8 mouse cellular contexts compared by ENCODE assay signal in genomic region chr1:64616531-64616880, GRCm38 (mm10). TPM values are rescaled to one million over a fixed set of nuclear protein-coding genes. Genes with fewer than 3 reads are reported as not detected.
DNase-seq lines count a peak whose midpoint lies in the region; ATAC-seq and TF ChIP-seq lines count a peak whose summit lies in the region.

No protein-coding gene starts in this region.

- H3K9ac ChIP-seq in heart, adult 2 months (ENCODE audit: low read depth, low read length), result peak overlapping the region; percentile 86
- H3K9ac ChIP-seq in forebrain, embryonic 16.5 days (replicated peaks; ENCODE audit: low read depth, low read length), result peak overlapping the region; percentile 99
- H3K9ac ChIP-seq in liver, embryonic 15.5 days, result peak overlapping the region; percentile 87

- no peak for TF ChIP-seq EP300 in heart, adult 2 months (IDR thresholded peaks at IDR 0.05; ENCODE audit: insufficient read depth, low read depth, low read length)

- no peaks in the 10 kb centered on the region for H3K27me3 ChIP-seq in heart, adult 2 months (ENCODE audit: control insufficient read depth, insufficient read depth, low read length)
- H3K27me3 ChIP-seq in E14TG2a.4 (ENCODE audit: insufficient read depth, low read length), result no peaks in the 10 kb centered on the region
- no peaks in the 10 kb centered on the region for H3K27me3 ChIP-seq in forebrain, embryonic 16.5 days (replicated peaks; ENCODE audit: control insufficient read depth, insufficient read depth, low read length)
- no peaks in the 10 kb centered on the region for H3K27me3 ChIP-seq in liver, embryonic 15.5 days

- H3K36me3 ChIP-seq in heart, adult 2 months (ENCODE audit: control insufficient read depth, insufficient read depth, low read length), result no peaks in the 10 kb centered on the region
- peaks cover 36% of the 10 kb centered on the region for H3K36me3 ChIP-seq in E14TG2a.4 (ENCODE audit: insufficient read depth, low read length)
- H3K36me3 ChIP-seq in forebrain, embryonic 16.5 days (ENCODE audit: control insufficient read depth, insufficient read depth), result 0 out of 2 replicates have a peak, but pooled peaks cover 2% of the 10 kb centered on the region
- no peaks in the 10 kb centered on the region; the same call in 1 of the 2 replicates for H3K36me3 ChIP-seq in liver, embryonic 15.5 days (replicated peaks)

- ATAC-seq in forebrain, embryonic 16.5 days, result peak; percentile 7; the same call in 1 of the 2 replicates
- peak; percentile 26 for ATAC-seq in liver, embryonic 15.5 days (ENCODE audit: insufficient read depth)

- peak overlapping the region; percentile 97 for H3K27ac ChIP-seq in heart, adult 2 months
- H3K27ac ChIP-seq in forebrain, embryonic 16.5 days (ENCODE audit: low read length), result peak overlapping the region; percentile 98
- peak overlapping the region; percentile 94 for H3K27ac ChIP-seq in liver, embryonic 15.5 days (replicated peaks)

- TF ChIP-seq POLR2A in heart, adult 2 months (IDR thresholded peaks at IDR 0.05; ENCODE audit: insufficient read depth, low read depth, low read length), result no peak

- H3K4me3 ChIP-seq in heart, adult 2 months, result peak overlapping the region; percentile 81
- peak overlapping the region; percentile 95 for H3K4me3 ChIP-seq in E14TG2a.4 (replicated peaks; ENCODE audit: low read length)
- peak overlapping the region; percentile 92 for H3K4me3 ChIP-seq in forebrain, embryonic 16.5 days (replicated peaks; ENCODE audit: low read length)
- H3K4me3 ChIP-seq in liver, embryonic 15.5 days (replicated peaks), result peak overlapping the region; percentile 91

- H3K4me2 ChIP-seq in forebrain, embryonic 16.5 days (ENCODE audit: low read length), result peak overlapping the region; percentile 65
- H3K4me2 ChIP-seq in liver, embryonic 15.5 days, result peak overlapping the region; percentile 98

- no peaks in the 10 kb centered on the region for H3K79me2 ChIP-seq in heart, adult 2 months (replicated peaks; ENCODE audit: control insufficient read depth, insufficient read depth, low read length)

- intact Hi-C loops in heart, adult 2 months (cut with DNase I), result loop anchor here (5.0 kb wide), 4 partner anchors 76 to 371 kb away; partner anchors contain the start of genes Ccnyl1 and Creb1
- intact Hi-C loops in heart, postnatal 14 days (cut with DNase I), result loop anchor here (5.0 to 10.0 kb wide), 5 partner anchors 76 to 952 kb away; partner anchors contain the start of genes Ccnyl1 and Creb1

- DNase-seq in heart, adult 2 months, result no peak
- no peak for DNase-seq in heart, postnatal 14 days
- no peak for DNase-seq in Muller cell, postnatal 12 days (ENCODE audit: inconsistent ontology term)
- DNase-seq in testis, postnatal 14 days (ENCODE audit: low spot score), result no peak
- DNase-seq in frontal cortex, postnatal 14 days (ENCODE audit: low spot score in 2 of 2), result no peak

- no peak for TF ChIP-seq CTCF in heart, adult 2 months (IDR thresholded peaks at IDR 0.05)
- TF ChIP-seq CTCF in E14TG2a.4 (conservative IDR thresholded peaks at IDR 0.05; ENCODE audit: low read length), result no peak

- no peaks in the 10 kb centered on the region for H3K9me3 ChIP-seq in E14TG2a.4 (ENCODE audit: low read length)
- H3K9me3 ChIP-seq in forebrain, embryonic 16.5 days (ENCODE audit: control insufficient read depth, low read length), result no peaks in the 10 kb centered on the region
- no peaks in the 10 kb centered on the region for H3K9me3 ChIP-seq in liver, embryonic 15.5 days (replicated peaks)

- H3K4me1 ChIP-seq in heart, adult 2 months (ENCODE audit: control insufficient read depth, insufficient read depth, low read length), result peaks cover 1% of the 10 kb centered on the region; the same call in 1 of the 2 replicates
- H3K4me1 ChIP-seq in E14TG2a.4 (replicated peaks; ENCODE audit: low read depth, low read length), result peaks cover 27% of the 10 kb centered on the region
- peaks cover 20% of the 10 kb centered on the region for H3K4me1 ChIP-seq in forebrain, embryonic 16.5 days (replicated peaks; ENCODE audit: control insufficient read depth, insufficient read depth, low read length)
- H3K4me1 ChIP-seq in liver, embryonic 15.5 days (replicated peaks), result peaks cover 22% of the 10 kb centered on the region

- 1% methylated on average over 8 of the region's 8 CpGs for WGBS in heart, adult 2 months
- WGBS in forebrain, embryonic 16.5 days, result 2% methylated on average over 8 of the region's 8 CpGs
- 12% methylated on average over 8 of the region's 8 CpGs for WGBS in liver, embryonic 15.5 days (ENCODE audit: insufficient replicate concordance)

RNA-seq across cellular contexts. Expression of gene Mettl21a, which starts 0.5 kb away (rescaled TPM):
- total RNA-seq in heart, adult 2 months (2021), result 1 to 10 TPM; 7.0 to 8.2 TPM
- polyA plus RNA-seq in heart, adult 2 months (2012; rRNA removed), result 5.0 and 8.0 TPM in 2 replicates
- 1 to 10 TPM; 6.4 to 8.4 TPM for total RNA-seq in heart, postnatal 14 days (2021)
- 21.2 and 22.8 TPM in 2 replicates for polyA plus RNA-seq in forebrain, embryonic 16.5 days (2015; fragmentation: Nextera tagmentation; extraction: Ambion mirVana)
- polyA plus RNA-seq in liver, embryonic 15.5 days (2015; fragmentation: Nextera tagmentation; extraction: Ambion mirVana), result 6.4 and 6.6 TPM in 2 replicates
